Mouse (Mus musculus) embryonic fibroblast, embryonic 13.5 days (primary cell): ENCODE data around the gene Gm9913.

Source experiments
- CTCF ChIP-seq: IDR thresholded peaks from 2 replicates; pipeline ENCODE4 v1.5.1; 2011; ENCODE audit warnings: mild to moderate bottlenecking, control low read depth, low read length, moderate library complexity, borderline replicate concordance; ENCODE audit not compliant: insufficient read depth
- POLR2A ChIP-seq: IDR thresholded peaks from 2 replicates; pipeline ENCODE4 v1.6.1; 2011; ENCODE audit warnings: low read depth, mild to moderate bottlenecking, control low read depth, low read length, moderate library complexity

- no peak for TF ChIP-seq CTCF
- peak; percentile 86 for TF ChIP-seq POLR2A
These were observed 1.6 kb downstream of the Gm9913 start for GRCm38 (mm10) chr2:125506316-125507054.
